Mouse (Mus musculus): ENCODE data around the gene Gm17949.

The Gm17949 gene

DNA sequence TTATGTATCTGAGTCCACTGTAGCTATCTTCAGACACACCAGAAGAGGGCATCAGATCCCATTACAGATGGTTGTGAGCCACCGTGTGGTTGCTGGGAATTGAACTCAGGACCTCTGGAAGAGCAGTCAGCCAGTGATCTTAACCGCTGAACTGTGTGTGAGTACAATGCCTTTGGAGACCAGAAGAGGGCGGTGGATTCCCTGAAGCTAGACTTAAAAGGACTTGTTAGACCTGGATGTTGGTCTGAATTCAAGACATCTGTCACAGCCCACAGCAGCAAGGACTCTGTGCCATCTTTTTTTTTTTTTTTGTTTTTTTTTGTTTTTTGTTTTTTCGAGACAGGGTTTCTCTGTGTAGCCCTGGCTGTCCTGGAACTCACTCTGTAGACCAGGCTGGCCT, 40.4 kb downstream of the Gm17949 start:
- peak in 1 of 2 experiments; percentile 10 for DNase-seq

DNA sequence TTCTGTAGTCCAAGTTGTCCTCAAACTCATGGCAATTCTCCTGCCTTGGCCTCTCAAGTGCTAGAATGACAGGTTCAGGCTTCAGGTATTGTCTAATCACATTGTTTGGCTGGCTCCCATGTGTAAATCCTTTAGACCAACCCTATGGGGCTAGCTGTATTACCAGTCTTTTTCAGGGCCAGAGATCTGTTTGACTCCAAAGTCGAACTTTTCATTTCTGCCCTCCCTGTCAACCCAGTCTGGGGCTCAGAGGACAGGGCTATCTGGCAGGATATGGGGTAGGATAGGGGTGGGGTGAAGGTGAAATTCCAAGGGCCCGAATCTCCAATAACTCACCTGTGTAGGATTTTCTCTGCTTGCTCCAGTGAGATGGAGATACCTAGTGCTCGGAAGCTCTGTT, 45.0 kb downstream of the Gm17949 start:
- no peak for DNase-seq

- DNase-seq, result peak; percentile 50 to 63
Observed at GRCm38 (mm10) chr17:57058891-57059485, 47.7 kb downstream of the Gm17949 start, which contains the start of gene Crb3. TSS of gene Crb3 (plus strand) at chr17:57059105.

DNA sequence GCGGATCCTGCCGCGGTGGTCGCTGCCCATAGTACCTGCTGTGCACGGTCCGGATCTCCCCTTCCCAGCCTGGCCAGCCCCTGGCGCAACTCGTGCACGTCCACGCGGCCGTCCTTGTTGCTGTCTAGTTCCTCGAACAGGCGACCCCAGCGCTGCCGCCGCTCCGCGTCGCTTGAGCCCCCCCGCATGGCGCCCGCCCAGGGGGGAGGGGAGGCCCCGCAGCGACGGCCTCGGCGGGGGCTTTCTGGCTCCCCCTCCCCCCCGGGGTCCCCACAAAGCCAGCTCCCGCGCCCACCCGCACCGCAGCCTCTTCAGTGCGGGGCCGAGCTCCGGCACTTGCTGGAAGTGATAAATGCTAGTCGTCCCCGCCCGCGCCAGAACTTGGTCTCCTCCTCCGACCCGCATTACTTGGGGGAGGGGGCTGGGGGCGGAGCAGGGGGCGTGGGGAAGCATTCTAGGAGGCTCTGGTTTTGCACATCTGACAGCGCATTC, 48.3 kb downstream of the Gm17949 start, which contains the start of gene Slc25a23:
Slc25a23 (minus strand) TSS at position 378 of the 492 bp plus-strand sequence.
- peak; percentile 79 to 89 for DNase-seq

DNA sequence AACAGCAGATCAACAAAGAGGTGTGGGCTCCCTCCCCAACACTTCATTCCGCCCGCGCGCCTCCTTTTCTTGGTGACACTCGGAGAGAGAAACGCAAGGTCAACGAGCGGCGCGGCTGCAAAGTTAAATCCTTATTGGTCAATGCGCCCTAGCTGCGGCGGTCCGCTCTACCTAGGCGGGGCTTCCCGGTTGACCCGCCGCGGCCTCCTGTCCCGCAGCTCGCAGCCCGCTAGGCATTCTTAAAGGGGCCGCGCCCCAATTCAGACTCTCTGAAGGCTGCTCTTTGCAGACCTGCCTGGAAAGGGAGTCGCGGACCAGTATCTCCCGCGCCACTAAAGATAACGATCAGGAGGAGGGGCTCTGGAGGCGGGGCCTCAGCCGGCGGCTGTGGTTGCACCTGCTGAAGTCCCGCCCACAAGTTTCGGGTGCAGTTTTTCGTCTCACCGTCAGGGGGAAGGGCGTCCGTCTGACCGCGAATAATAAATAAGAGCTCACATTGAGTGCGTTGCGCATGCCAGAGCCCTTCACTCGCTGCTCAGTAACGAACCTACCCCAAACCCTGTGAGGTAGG, 49.0 kb downstream of the Gm17949 start:
- peak; percentile 95 to 98 for DNase-seq

DNA sequence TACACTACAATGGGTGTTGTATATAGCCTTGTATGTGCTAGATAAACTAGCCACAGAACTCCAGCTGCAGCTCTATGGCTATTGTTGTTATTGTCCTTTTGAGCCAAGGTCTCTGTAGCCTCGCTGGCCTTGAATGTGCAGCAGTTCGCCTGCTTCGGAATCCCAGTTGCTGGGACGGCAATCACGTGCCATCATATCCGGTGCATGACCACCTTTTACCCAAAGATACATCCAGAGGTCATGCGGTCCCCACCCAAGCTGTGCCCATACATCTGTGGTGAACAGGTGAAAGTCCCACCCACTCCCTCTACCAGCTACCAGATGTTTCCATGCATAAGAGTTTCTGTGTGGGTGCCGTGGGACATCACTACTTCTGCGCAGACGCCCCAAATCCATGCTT, 49.8 kb downstream of the Gm17949 start:
- DNase-seq, result no peak

DNA sequence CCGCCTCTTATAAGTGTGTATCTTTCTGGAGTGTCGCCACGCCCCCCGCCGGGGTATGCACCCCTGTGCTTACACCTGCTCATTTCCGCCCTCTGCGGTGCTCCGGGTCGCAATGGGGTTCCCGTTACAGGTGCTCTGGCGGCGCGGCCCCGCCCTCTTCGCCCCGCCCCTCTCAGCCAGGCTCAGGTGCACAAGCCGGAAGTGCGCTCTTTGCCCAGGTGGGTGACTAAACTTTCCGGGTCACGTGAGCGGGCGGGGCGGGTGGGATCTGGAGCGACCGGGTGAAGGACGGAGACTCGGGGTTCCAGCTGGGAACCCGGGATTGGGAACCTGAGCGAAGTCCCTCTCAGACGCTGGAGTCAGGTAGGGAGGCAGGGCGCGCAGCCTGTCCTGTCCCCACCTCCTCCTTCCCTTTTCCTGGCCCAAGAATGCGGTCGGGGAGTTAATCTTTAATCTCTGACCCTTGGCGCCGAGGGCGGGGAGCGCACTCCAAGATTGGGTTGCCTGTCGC, 50.8 kb downstream of the Gm17949 start:
- DNase-seq, result peak; percentile 85 to 94

GRCm38 (mm10) chr17:57062548-57062947, 51.3 kb downstream of the Gm17949 start:
- DNase-seq, result peak in 1 of 2 experiments; percentile 38

- peak; percentile 20 to 53 for DNase-seq
Observed at GRCm38 (mm10) chr17:57063031-57063430, 51.8 kb downstream of the Gm17949 start.

DNA sequence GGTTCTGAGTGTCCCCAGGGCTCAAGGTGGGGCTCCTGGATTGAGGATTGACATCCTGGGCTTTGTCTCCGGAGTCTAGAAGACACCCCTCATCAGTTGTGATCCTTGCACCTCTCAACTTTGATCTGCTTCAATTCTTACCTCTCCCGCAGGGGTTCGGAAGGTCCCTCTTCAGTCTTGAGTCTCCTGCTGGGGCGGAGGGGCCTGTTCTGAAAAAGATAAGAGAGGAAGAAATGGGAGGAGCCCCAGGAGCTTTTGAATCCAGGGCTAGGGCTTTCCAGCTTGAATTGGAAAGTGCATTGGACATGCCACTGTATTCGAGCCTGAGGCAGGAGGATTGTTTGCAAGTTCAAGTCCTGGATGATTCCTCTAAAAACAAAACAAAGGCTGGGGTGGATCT, 55.6 kb downstream of the Gm17949 start:
- DNase-seq, result no peak

DNA sequence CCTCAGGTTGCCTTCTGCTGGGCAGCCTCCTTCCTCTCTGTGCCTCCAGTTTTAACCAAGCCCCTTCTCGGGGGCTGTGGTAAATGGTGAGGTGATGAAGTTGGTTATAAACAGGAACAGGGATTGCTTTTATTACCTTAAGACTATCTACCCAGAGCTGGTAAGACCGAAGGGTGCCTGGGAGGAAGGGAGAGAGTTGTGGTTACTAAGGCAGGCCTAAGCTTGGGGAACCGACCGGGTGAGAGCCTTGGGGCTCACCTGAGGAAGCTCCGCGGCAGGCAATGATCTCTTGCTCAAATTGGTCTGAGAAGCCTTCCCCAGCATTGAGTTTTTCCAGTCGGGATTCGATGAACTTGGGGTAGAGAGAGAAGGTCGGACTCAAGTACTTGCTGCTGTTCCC, 59.0 kb downstream of the Gm17949 start:
- no peak for DNase-seq

GRCm38 (mm10) chr17:57070699-57071098, 59.4 kb downstream of the Gm17949 start:
- peak; percentile 68 to 78 for DNase-seq
